16 mouse cellular contexts compared by ENCODE assay signal in genomic region chr6:143057601-143058000, GRCm38 (mm10).
"Had no signal": no experiment of that assay in that cellular context is flagged by ENCODE, and none has a peak within 500 bp of the region (broad histone marks: within the 10 kb centered on the region; RNA-seq: fewer than 3 reads in every experiment).

No protein-coding gene starts in this region.

- DNase-seq: kidney, adult 2 months; kidney, postnatal 4 days; left cerebral cortex, postnatal 4 days; lung, adult 18-20 months; retina, postnatal 1 day; spleen, adult 18-20 months; thymus, adult 2 months; thymus, postnatal 4 days had no signal

- ATAC-seq: intestine, embryonic 16.5 days; lung, postnatal 0 days; midbrain, embryonic 16.5 days had no signal

- H3K4me3 ChIP-seq: limb, embryonic 13.5 days; midbrain, embryonic 12.5 days; neural tube, embryonic 13.5 days had no signal

- H3K27ac ChIP-seq: kidney, postnatal 0 days; limb, embryonic 13.5 days; liver, embryonic 14.5 days; midbrain, embryonic 12.5 days; neural tube, embryonic 13.5 days had no signal
